Mouse (Mus musculus) neural tube, embryonic 13.5 days (tissue): ENCODE measurements at regions not wholly inside any gene's neighbourhood (a gene's known extent, or its start where the extent isn't known, plus 50 kb on each side); places are given as distances from the start of the nearest gene placed in this dataset.

Experiments used
- ATAC-seq: fragments of 200-750 bp; cut with Nextera tagmentation; 2 replicates; pipeline ENCODE4 v1.8.0; 2017; ENCODE audit warnings: low read depth, mild to moderate bottlenecking, moderate TSS enrichment, moderate library complexity
- H3K27ac ChIP-seq: fragments of 300-500 bp; sonication (generic); replicated peaks from 2 replicates; pipeline ENCODE4 v1.5.1; 2015; ENCODE audit warnings: moderate library complexity, mild to moderate bottlenecking, inconsistent platforms
- H3K27me3 ChIP-seq: fragments of 300-500 bp; sonication (generic); 2 replicates; pipeline ENCODE4 v1.6.1; 2015; ENCODE audit warnings: mild to moderate bottlenecking, inconsistent platforms
- H3K36me3 ChIP-seq: fragments of 300-500 bp; sonication (generic); 2 replicates; pipeline ENCODE4 v1.6.1; 2015; ENCODE audit warnings: mild to moderate bottlenecking, inconsistent platforms
- H3K4me1 ChIP-seq: fragments of 300-500 bp; sonication (generic); replicated peaks from 2 replicates; pipeline ENCODE4 v1.6.1; 2015; ENCODE audit warnings: inconsistent platforms
- H3K4me2 ChIP-seq: fragments of 300-500 bp; sonication (generic); 2 replicates; pipeline ENCODE4 v1.6.1; 2015; ENCODE audit warnings: inconsistent platforms, mild to moderate bottlenecking, moderate library complexity
- H3K4me3 ChIP-seq: fragments of 300-500 bp; sonication (generic); 2 replicates; pipeline ENCODE4 v1.5.1; 2015; ENCODE audit warnings: mild to moderate bottlenecking, inconsistent platforms
- H3K9ac ChIP-seq: fragments of 300-500 bp; sonication (generic); 2 replicates; pipeline ENCODE4 v1.6.1; 2015; ENCODE audit warnings: moderate library complexity, mild to moderate bottlenecking, inconsistent platforms
- H3K9me3 ChIP-seq: fragments of 300-500 bp; sonication (generic); 2 replicates; pipeline ENCODE4 v1.6.1; 2016; ENCODE audit warnings: inconsistent platforms
- WGBS: fragments of 180-500 bp; shearing (Covaris S2); methylation state at CpG from one replicate; pipeline ENCODE4 v1.1.7; 2015; 5-methylcytosine and 5-hydroxymethylcytosine counted together

DNA sequence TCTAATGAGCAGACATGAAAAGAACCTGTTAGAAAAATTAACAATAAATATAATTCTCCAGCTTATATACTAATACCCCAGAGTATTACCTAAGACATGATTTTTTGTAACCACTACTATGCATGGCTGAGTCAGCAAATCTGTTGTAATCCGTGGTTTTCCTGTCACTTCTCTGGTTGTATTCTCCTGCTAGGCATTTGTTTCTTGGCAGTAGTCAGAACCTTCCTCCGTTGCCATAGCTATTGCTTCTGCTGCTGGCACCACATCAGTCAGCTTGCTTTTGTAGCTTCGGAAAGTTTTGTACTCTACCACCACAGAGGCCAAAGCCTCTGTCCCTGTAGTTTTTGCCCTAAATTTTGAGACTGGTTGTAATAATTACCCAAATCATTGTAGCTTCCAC is 381.4 kb upstream of the Dph6 start:
- WGBS = 66% methylated on average over 3 of the region's 3 CpGs
- no peak for ATAC-seq
- no peaks in the 10 kb centered on the region for H3K9me3 ChIP-seq

DNA sequence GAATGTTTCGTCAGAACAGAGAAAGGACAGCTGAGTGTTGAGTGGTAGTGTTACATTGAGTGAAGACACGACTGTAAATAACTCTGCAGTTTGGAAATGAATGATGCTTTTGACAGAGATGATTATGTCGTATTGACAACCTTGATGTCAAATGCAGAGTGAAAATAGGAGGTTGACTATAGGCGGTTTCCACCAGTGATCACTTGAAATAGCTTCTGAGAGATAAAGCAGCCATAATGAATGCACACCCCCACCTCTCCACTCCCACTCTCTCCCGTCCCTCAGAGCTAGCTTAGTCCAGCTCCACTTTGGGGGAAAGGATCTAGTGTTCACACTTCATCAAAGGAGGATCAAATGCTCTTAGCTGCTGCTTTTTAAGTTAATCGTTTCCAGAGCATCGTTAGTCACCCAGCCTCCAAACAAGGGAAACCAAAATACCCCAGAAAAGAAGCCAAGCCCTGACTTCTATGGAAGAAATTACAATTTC is 387.6 kb upstream of the Dph6 start:
- Histone ChIP-seq H3K4me2 (no peak overlapping the region), H3K9ac (no peak overlapping the region), H3K36me3 (no peaks in the 10 kb centered on the region), H3K4me1 (no peaks in the 10 kb centered on the region), H3K9me3 (no peaks in the 10 kb centered on the region), H3K4me3 (no peak overlapping the region), H3K27me3 (no peaks in the 10 kb centered on the region), H3K27ac (no peak overlapping the region)
- no peak for ATAC-seq
- 73% methylated on average over 7 of the region's 7 CpGs for WGBS

More for the DNA sequence above, 381.4 kb upstream of the Dph6 start:
- H3K9ac ChIP-seq = no peak overlapping the region
- H3K27ac ChIP-seq = no peak overlapping the region
- no peak overlapping the region for H3K4me3 ChIP-seq
- H3K4me1 ChIP-seq = 0 out of 2 replicates have a peak, but pooled peaks cover under 1% of the 10 kb centered on the region
- no peaks in the 10 kb centered on the region for H3K27me3 ChIP-seq
- H3K36me3 ChIP-seq = no peaks in the 10 kb centered on the region
- no peak overlapping the region for H3K4me2 ChIP-seq

DNA sequence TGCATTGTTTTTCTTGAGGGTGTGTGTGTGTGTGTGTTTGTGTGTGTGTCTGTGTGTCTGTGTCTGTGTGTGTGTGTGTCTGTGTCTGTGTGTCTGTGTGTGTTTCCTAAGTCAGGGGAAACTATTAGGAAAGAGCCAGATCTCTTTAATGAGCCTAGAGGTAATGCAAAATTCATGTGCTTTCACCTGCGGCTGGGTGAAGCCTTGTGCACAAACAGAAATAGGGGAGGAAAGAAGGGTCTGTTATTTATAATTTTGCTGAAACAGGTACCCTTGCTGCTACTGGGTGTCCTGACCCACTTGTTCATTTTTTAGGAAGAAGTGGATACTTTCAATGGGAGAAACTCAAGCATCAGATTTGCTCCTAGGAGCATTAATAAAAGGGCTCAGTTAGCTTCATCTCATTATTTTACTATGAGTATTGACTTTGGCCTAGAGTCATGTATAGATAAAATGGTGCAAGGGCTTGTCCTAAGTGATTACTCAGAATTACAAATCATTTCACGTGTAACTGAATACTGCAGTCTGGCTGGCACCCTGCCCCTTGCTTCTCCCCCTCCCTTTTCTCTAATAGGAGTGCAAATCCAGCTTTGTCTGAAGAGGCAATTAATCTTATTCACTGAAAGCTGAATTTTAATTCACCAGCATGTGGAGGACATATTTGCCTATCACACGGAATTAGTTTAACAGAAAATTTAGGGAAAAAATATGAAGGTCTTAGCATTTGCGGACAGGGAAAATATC is 401.7 kb upstream of the Dph6 start:
- peaks cover 17% of the 10 kb centered on the region for H3K4me1 ChIP-seq
- no peak overlapping the region for H3K9ac ChIP-seq
- no peaks in the 10 kb centered on the region for H3K9me3 ChIP-seq
- H3K36me3 ChIP-seq = no peaks in the 10 kb centered on the region
- no peak overlapping the region for H3K4me3 ChIP-seq
- H3K4me2 ChIP-seq = no peak overlapping the region
- no peaks in the 10 kb centered on the region for H3K27me3 ChIP-seq
- H3K27ac ChIP-seq = no peak overlapping the region
- 32% methylated on average over 4 of the region's 4 CpGs for WGBS
- ATAC-seq = peak; percentile 47; the same call in 1 of the 2 replicates

DNA sequence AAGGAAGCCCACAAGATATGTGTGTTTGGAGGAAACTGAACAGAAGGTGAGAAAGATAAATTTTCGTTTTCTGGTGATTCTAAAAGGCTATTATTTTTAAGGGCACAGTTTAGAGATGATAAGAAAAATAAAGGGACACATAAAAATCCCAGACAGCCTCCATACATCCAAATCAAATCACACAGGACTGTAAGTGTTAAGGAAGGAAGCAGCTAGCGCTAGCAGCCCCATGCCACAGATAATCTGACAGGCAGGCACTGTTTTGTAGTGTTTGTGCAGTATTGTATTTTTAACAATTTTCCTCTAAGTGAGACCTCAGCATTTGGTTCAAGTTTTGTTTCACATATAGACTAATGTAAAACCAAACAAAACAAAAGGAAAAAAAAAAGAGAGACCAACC is 402.4 kb upstream of the Dph6 start:
- Histone ChIP-seq H3K36me3 (no peaks in the 10 kb centered on the region), H3K9ac (no peak overlapping the region), H3K4me1 (peaks cover 17% of the 10 kb centered on the region), H3K4me2 (no peak overlapping the region), H3K4me3 (no peak overlapping the region), H3K9me3 (no peaks in the 10 kb centered on the region), H3K27ac (no peak overlapping the region), H3K27me3 (no peaks in the 10 kb centered on the region)
- no peak for ATAC-seq
- WGBS = 56% methylated on average over 2 of the region's 2 CpGs

DNA sequence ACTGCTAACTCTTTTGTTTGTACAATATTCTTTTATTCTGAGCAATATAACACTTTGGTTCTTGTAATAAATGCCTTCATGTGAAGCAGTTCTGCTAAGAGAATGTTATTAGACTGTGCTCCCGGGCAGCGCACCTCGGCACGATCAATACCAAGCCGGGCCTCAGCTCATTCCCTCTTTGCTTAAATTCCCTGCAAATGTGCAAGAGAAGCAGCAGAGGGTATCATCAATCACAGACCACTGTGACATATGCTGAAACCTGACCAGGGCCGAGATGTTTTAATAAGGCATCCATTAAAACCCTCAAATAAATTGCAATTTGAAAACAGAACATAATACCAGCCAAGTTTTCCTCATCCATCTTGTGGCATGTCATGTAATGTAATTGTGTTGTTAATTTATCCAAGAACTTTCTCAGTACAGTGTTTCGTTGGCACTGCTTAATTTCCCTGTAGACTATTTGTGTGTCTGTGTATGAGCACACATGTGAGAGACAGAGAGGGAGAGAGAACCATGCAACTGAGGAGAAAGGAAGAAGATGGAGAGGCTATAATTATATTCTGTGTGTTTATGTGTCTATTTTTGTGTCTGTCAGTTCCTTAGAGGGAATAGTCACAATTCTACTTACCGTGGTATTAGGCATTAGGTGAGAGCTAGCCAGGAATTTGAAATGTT is 412.9 kb upstream of the Dph6 start:
- Histone ChIP-seq H3K9me3 (no peaks in the 10 kb centered on the region), H3K27me3 (no peaks in the 10 kb centered on the region), H3K36me3 (no peaks in the 10 kb centered on the region), H3K4me3 (no peak overlapping the region), H3K4me1 (peaks cover 6% of the 10 kb centered on the region; the same call in 1 of the 2 replicates), H3K4me2 (no peak overlapping the region), H3K27ac (no peak overlapping the region), H3K9ac (no peak overlapping the region)
- 41% methylated on average over 8 of the region's 8 CpGs for WGBS
- no peak for ATAC-seq

- Histone ChIP-seq H3K4me3 (no peak overlapping the region), H3K4me1 (peaks cover 6% of the 10 kb centered on the region; the same call in 1 of the 2 replicates), H3K27me3 (no peaks in the 10 kb centered on the region), H3K27ac (no peak overlapping the region), H3K4me2 (no peak overlapping the region), H3K36me3 (no peaks in the 10 kb centered on the region), H3K9me3 (no peaks in the 10 kb centered on the region), H3K9ac (no peak overlapping the region)
- ATAC-seq = no peak
- WGBS = 80% methylated on average over 4 of the region's 4 CpGs
Observed at GRCm38 (mm10) chr2:115069704-115070103, 414.9 kb upstream of the Dph6 start.

GRCm38 (mm10) chr2:115070123-115070522 is 415.4 kb upstream of the Dph6 start:
- Histone ChIP-seq H3K27me3 (no peaks in the 10 kb centered on the region), H3K36me3 (no peaks in the 10 kb centered on the region), H3K27ac (no peak overlapping the region), H3K9ac (no peak overlapping the region), H3K4me1 (peaks cover 6% of the 10 kb centered on the region; the same call in 1 of the 2 replicates), H3K9me3 (no peaks in the 10 kb centered on the region), H3K4me3 (no peak overlapping the region), H3K4me2 (no peak overlapping the region)
- 64% methylated on average over 6 of the region's 6 CpGs for WGBS
- ATAC-seq = no peak

GRCm38 (mm10) chr2:115070666-115071065 is 415.9 kb upstream of the Dph6 start:
- H3K4me1 ChIP-seq = peaks cover 6% of the 10 kb centered on the region; the same call in 1 of the 2 replicates
- no peak for ATAC-seq
- no peak overlapping the region for H3K4me3 ChIP-seq
- no peak overlapping the region for H3K4me2 ChIP-seq
- H3K27me3 ChIP-seq = no peaks in the 10 kb centered on the region
- H3K27ac ChIP-seq = no peak overlapping the region
- no peaks in the 10 kb centered on the region for H3K9me3 ChIP-seq
- H3K36me3 ChIP-seq = no peaks in the 10 kb centered on the region
- whole genome bisulfite sequencing = 65% methylated on average over 3 of the region's 3 CpGs
- no peak overlapping the region for H3K9ac ChIP-seq

GRCm38 (mm10) chr2:115081563-115082291 is 427.0 kb upstream of the Dph6 start:
- no peak overlapping the region for H3K4me3 ChIP-seq
- H3K27ac ChIP-seq = no peak overlapping the region
- H3K4me2 ChIP-seq = no peak overlapping the region
- H3K9ac ChIP-seq = no peak overlapping the region
- 80% methylated on average over 11 of the region's 11 CpGs for WGBS
- no peaks in the 10 kb centered on the region for H3K36me3 ChIP-seq
- H3K9me3 ChIP-seq = no peaks in the 10 kb centered on the region
- no peaks in the 10 kb centered on the region for H3K4me1 ChIP-seq
- ATAC-seq = no peak
- no peaks in the 10 kb centered on the region for H3K27me3 ChIP-seq

DNA sequence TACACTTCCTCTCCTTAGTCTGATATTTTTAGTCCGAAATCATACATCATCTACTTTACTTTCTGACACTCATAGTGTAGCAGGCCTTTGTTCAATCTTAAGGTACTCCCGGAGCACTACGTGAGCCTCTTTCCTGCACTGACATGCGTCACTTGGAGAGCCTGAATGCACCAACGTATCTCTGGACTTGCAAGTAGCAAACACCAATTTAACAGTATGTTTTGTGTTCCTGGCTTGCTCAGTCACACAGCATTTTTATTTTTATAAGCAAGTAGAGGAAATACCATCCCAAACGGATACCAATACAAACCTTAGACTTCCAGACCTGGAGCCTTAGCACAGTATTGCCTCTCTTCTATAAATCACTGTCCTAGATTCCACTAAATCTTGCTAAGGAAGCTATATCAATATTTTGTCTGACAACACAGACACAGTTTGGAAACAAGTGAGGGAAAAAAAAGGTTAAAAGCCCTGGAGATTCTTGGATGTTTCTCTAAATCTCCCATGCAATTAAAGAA is 427.6 kb upstream of the Dph6 start:
- no peaks in the 10 kb centered on the region for H3K36me3 ChIP-seq
- ATAC-seq = no peak
- H3K4me2 ChIP-seq = no peak overlapping the region
- H3K9ac ChIP-seq = no peak overlapping the region
- no peaks in the 10 kb centered on the region for H3K9me3 ChIP-seq
- H3K27me3 ChIP-seq = no peaks in the 10 kb centered on the region
- no peaks in the 10 kb centered on the region for H3K4me1 ChIP-seq
- 72% methylated on average over 6 of the region's 6 CpGs for WGBS
- H3K4me3 ChIP-seq = no peak overlapping the region
- H3K27ac ChIP-seq = no peak overlapping the region

- Histone ChIP-seq H3K9me3 (no peaks in the 10 kb centered on the region), H3K9ac (no peak overlapping the region), H3K27ac (no peak overlapping the region), H3K4me3 (no peak overlapping the region), H3K4me2 (no peak overlapping the region), H3K27me3 (no peaks in the 10 kb centered on the region), H3K4me1 (0 out of 2 replicates have a peak, but pooled peaks cover 6% of the 10 kb centered on the region), H3K36me3 (no peaks in the 10 kb centered on the region)
- WGBS = 69% methylated on average over 4 of the region's 4 CpGs
- no peak for ATAC-seq
Observed at GRCm38 (mm10) chr2:115088421-115089120, 433.8 kb upstream of the Dph6 start.
